Mouse (Mus musculus) thymus, adult 2 months (tissue): ENCODE data around the gene Usp10. TPM values are rescaled to one million over a fixed set of nuclear protein-coding genes. Genes with fewer than 3 reads are reported as not detected.

ENCODE experiments used
- DNase-seq: peaks from one replicate; pipeline ENCODE4 v3.0.0; 2021
- H3K27ac ChIP-seq: fragments of 200-500 bp; 2 replicates; pipeline ENCODE4 v1.5.1; 2012; ENCODE audit warnings: low read length, control low read depth; ENCODE audit not compliant: control insufficient read depth, insufficient read depth
- H3K27me3 ChIP-seq: fragments of 200-500 bp; 2 replicates; pipeline ENCODE4 v1.6.1; 2012; ENCODE audit warnings: mild to moderate bottlenecking, low read length, moderate library complexity, mixed read lengths; ENCODE audit not compliant: control insufficient read depth, insufficient read depth
- H3K36me3 ChIP-seq: fragments of 200-500 bp; 2 replicates; pipeline ENCODE4 v1.6.1; 2012; ENCODE audit warnings: mild to moderate bottlenecking, low read length, moderate library complexity; ENCODE audit not compliant: control insufficient read depth, insufficient read depth
- H3K4me1 ChIP-seq: fragments of 200-500 bp; replicated peaks from 2 replicates; pipeline ENCODE4 v1.6.1; 2012; ENCODE audit warnings: low read length; ENCODE audit not compliant: control insufficient read depth, insufficient read depth
- H3K4me3 ChIP-seq: fragments of 200-500 bp; 2 replicates; pipeline ENCODE4 v1.5.1; 2012; ENCODE audit warnings: mild to moderate bottlenecking, low read length, control low read depth, moderate library complexity; ENCODE audit not compliant: control insufficient read depth, insufficient read depth
- CTCF ChIP-seq: fragments of 200-500 bp; IDR thresholded peaks from 2 replicates; pipeline ENCODE4 v1.5.1; 2012; ENCODE audit warnings: mild to moderate bottlenecking, control low read depth, low read length, moderate library complexity, borderline replicate concordance; ENCODE audit not compliant: control insufficient read depth, poor library complexity, insufficient read depth; ENCODE audit errors: extremely low read depth
- POLR2A ChIP-seq: fragments of 200-500 bp; IDR thresholded peaks from 2 replicates; pipeline ENCODE4 v1.6.1; 2012; ENCODE audit warnings: mild to moderate bottlenecking, low read length, control low read depth, moderate library complexity; ENCODE audit not compliant: control insufficient read depth, poor library complexity, insufficient read depth; ENCODE audit errors: extremely low read depth
- WGBS: fragments of 180-500 bp; shearing (Covaris S2); methylation state at CpG from one replicate; pipeline ENCODE4 v1.1.7; 2018; 5-methylcytosine and 5-hydroxymethylcytosine counted together
- polyA plus RNA-seq: library from polyadenylated mRNA; depleted of rRNA; stranded (reverse); fragments of >200 nt; gene quantifications from 2 replicates; pipeline ENCODE4 v1.2.3, GENCODE M21; 2012; rRNA removed

Gene Usp10
- polyA plus RNA-seq: 126 and 149 TPM in 2 replicates

GRCm38 (mm10) chr8:119909944-119910546, at the start of gene Usp10:
Gene Usp10, plus strand, starts transcription at chr8:119910360.
- WGBS: 27% methylated on average over 13 of the region's 13 CpGs
- TF ChIP-seq POLR2A: no peak
- H3K4me3 ChIP-seq: peak within 1 kb of the TSS; percentile 74
- H3K4me1 ChIP-seq: peaks cover 14% of the 10 kb centered on the region
- no peaks in the 10 kb centered on the region for H3K27me3 ChIP-seq
- no peaks in the 10 kb centered on the region for H3K36me3 ChIP-seq
- DNase-seq: no peak
- no peak within 1 kb of the TSS for H3K27ac ChIP-seq

DNA sequence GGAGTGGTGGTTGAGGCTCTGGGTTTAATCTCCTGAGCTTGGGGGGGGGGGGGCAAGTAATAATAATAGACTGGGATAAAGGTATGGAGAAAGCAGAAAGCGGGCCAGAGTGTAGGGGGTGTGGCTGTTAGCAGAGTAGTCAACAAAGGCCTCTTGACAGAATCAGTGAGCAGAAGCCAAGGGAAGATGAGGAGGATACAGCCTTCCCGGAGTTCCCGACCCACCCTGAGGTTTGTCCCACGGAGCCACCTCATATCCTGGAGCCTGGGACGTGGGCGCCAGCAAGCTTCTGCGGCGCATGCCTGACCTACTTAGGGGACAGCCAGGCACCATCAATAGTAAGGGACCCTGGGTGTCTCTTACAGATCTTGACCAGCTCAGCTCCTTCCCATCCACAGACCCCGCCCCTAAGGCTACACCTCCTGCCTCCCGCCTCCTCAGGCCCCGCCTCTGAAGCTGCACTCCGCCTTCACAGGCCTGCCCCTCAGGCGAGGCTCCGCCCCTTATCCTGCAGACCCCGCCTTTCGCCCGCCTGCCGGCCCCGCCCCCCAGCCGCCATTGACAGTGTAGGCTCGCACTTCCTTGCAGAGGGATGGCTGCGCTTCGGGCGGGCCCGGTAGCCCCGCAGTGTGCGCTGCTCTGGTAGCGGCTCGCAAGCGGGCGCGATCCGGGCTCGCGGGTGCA, 48.3 kb upstream of the Usp10 start, which contains the start of gene Klhl36:
Klhl36 (plus strand) TSS at position 561 of the 684 bp plus-strand sequence.
- peak; percentile 98 for DNase-seq
- 4% methylated on average over 35 of the region's 35 CpGs for WGBS
- H3K36me3 ChIP-seq: no peaks in the 10 kb centered on the region

GRCm38 (mm10) chr8:119862390-119862734, 47.8 kb upstream of the Usp10 start:
- DNase-seq: no peak
- H3K4me1 ChIP-seq: peaks cover 42% of the 10 kb centered on the region
- WGBS: 2% methylated on average over 19 of the region's 19 CpGs
- peak overlapping the region; percentile 92 for H3K4me3 ChIP-seq
- no peaks in the 10 kb centered on the region for H3K27me3 ChIP-seq
- no peak overlapping the region for H3K27ac ChIP-seq
- TF ChIP-seq POLR2A (no peak), CTCF (no peak)
- H3K36me3 ChIP-seq: no peaks in the 10 kb centered on the region

More for the DNA sequence above, 48.3 kb upstream of the Usp10 start, which contains the start of gene Klhl36:
- Histone ChIP-seq H3K27ac (no peak within 1 kb of the TSS), H3K4me3 (peak within 1 kb of the TSS; percentile 92), H3K27me3 (no peaks in the 10 kb centered on the region), H3K4me1 (peaks cover 42% of the 10 kb centered on the region)
- TF ChIP-seq POLR2A (peak; percentile 92), CTCF (peak; percentile 37; the same call in 1 of the 2 replicates)

- Histone ChIP-seq H3K36me3 (no peaks in the 10 kb centered on the region), H3K27me3 (no peaks in the 10 kb centered on the region), H3K4me3 (peak overlapping the region; percentile 92), H3K27ac (no peak overlapping the region), H3K4me1 (peaks cover 38% of the 10 kb centered on the region)
- TF ChIP-seq CTCF: no peak
- no peak for TF ChIP-seq POLR2A
- WGBS: 48% methylated on average over 6 of the region's 6 CpGs
- no peak for DNase-seq
Measured at GRCm38 (mm10) chr8:119862749-119863148, 47.4 kb upstream of the Usp10 start.

- TF ChIP-seq CTCF: no peak
- no peak for TF ChIP-seq POLR2A
- no peak overlapping the region for H3K27ac ChIP-seq
- no peak for DNase-seq
- H3K27me3 ChIP-seq: no peaks in the 10 kb centered on the region
- 95% methylated on average over 20 of the region's 20 CpGs for WGBS
- H3K4me3 ChIP-seq: no peak overlapping the region
- H3K36me3 ChIP-seq: peaks cover 21% of the 10 kb centered on the region
- 0 out of 2 replicates have a peak, but pooled peaks cover 2% of the 10 kb centered on the region for H3K4me1 ChIP-seq
Measured at GRCm38 (mm10) chr8:119869616-119870015, 40.5 kb upstream of the Usp10 start.

GRCm38 (mm10) chr8:119873181-119873580, 37.0 kb upstream of the Usp10 start:
- TF ChIP-seq POLR2A: no peak
- no peak for TF ChIP-seq CTCF
- 95% methylated on average over 1 of the region's 1 CpGs for WGBS
- DNase-seq: no peak

DNA sequence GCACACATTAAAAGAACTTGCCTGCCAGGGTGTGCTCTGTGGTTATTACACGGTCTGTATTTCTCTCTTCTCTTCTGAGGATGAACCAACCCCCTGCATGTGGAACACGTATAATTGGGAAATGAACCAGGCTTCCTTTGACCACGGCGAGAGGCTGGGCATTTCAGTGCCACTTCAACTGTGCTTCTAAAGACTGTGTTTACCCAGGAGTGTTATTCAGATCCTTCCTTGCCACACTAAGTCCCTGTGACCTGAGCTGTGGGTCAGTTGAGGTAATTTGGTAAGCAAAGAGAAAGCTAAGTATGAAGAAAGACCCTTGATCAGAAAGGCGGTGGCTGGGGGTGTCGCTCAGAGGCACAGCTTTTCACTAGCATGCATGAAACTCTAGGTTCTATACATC, 28.9 kb upstream of the Usp10 start:
- Histone ChIP-seq H3K27ac (no peak overlapping the region), H3K27me3 (no peaks in the 10 kb centered on the region), H3K4me3 (no peak overlapping the region), H3K4me1 (no peaks in the 10 kb centered on the region), H3K36me3 (no peaks in the 10 kb centered on the region)
- no peak for TF ChIP-seq CTCF
- no peak for TF ChIP-seq POLR2A
- 49% methylated on average over 6 of the region's 6 CpGs for WGBS
- no peak for DNase-seq

More at GRCm38 (mm10) chr8:119873181-119873580, 37.0 kb upstream of the Usp10 start:
- Histone ChIP-seq H3K4me1 (no peaks in the 10 kb centered on the region), H3K27ac (no peak overlapping the region), H3K27me3 (no peaks in the 10 kb centered on the region), H3K4me3 (no peak overlapping the region), H3K36me3 (peaks cover 21% of the 10 kb centered on the region)
